ENCODE assay signal across 20 mouse cellular contexts in the genomic region with DNA sequence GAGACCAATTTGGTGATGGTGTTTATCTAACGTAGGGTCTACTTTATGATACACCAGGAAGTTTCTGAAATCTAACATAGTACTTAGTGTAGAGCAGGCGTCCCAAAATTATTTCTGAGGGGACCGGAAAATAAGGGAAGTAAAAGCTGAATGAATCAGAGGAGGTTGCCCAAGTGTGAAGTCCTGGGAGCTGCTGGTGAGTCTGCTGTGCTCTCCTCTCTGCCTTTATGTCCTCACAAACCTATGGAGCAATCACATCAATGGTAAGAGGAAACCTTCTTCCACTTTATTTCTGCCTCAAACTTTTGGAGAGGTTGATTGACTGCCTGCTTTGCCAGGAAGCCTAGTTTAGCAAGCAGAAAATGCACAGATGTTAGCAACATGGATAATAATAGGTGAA.
"Had no signal": no experiment of that assay in that cellular context is flagged by ENCODE, and none has a peak within 500 bp of the region (broad histone marks: within the 10 kb centered on the region; RNA-seq: fewer than 3 reads in every experiment).

No protein-coding gene starts in this region.

- H3K27me3 ChIP-seq: liver, embryonic 13.5 days; liver, embryonic 15.5 days; lung, embryonic 15.5 days; megakaryocyte, embryonic 14.5 days; midbrain, embryonic 13.5 days; midbrain, embryonic 15.5 days; neural tube, embryonic 13.5 days; neural tube, embryonic 15.5 days had no signal

- ATAC-seq: liver, postnatal 0 days; midbrain, embryonic 13.5 days; midbrain, embryonic 15.5 days had no signal

- H3K4me3 ChIP-seq: liver, embryonic 13.5 days; liver, embryonic 15.5 days; lung, embryonic 15.5 days; megakaryocyte, embryonic 14.5 days; midbrain, embryonic 13.5 days; midbrain, embryonic 15.5 days; myocyte; neural tube, embryonic 13.5 days; neural tube, embryonic 15.5 days had no signal

- H3K36me3 ChIP-seq: liver, embryonic 13.5 days; liver, embryonic 15.5 days; lung, embryonic 15.5 days; midbrain, embryonic 13.5 days; midbrain, embryonic 15.5 days; neural tube, embryonic 13.5 days; neural tube, embryonic 15.5 days had no signal

- DNase-seq: liver, embryonic 13.5 days; liver, postnatal 0 days; lung, adult 2 months; lung, postnatal 10 days; lung, postnatal 36 days; retina, postnatal 1 day; right cerebral cortex, adult 18-20 months; right cerebral cortex, postnatal 25 days; thymus, adult 18-20 months; thymus, postnatal 14 days; thymus, postnatal 36 days had no signal

- H3K9me3 ChIP-seq: liver, embryonic 13.5 days; liver, embryonic 15.5 days; lung, embryonic 15.5 days; midbrain, embryonic 13.5 days; midbrain, embryonic 15.5 days; neural tube, embryonic 13.5 days; neural tube, embryonic 15.5 days had no signal

- H3K4me1 ChIP-seq: liver, embryonic 13.5 days; liver, embryonic 15.5 days; lung, embryonic 15.5 days; megakaryocyte, embryonic 14.5 days had no signal

- H3K27ac ChIP-seq: liver, embryonic 13.5 days; liver, embryonic 15.5 days; lung, embryonic 15.5 days; macrophage; midbrain, embryonic 13.5 days; midbrain, embryonic 15.5 days; neural tube, embryonic 13.5 days; neural tube, embryonic 15.5 days had no signal
